Mouse (Mus musculus): ENCODE measurements at regions not wholly inside any gene's neighbourhood (a gene's known extent, or its start where the extent isn't known, plus 50 kb on each side); places are given as distances from the start of the nearest gene placed in this dataset.

DNA sequence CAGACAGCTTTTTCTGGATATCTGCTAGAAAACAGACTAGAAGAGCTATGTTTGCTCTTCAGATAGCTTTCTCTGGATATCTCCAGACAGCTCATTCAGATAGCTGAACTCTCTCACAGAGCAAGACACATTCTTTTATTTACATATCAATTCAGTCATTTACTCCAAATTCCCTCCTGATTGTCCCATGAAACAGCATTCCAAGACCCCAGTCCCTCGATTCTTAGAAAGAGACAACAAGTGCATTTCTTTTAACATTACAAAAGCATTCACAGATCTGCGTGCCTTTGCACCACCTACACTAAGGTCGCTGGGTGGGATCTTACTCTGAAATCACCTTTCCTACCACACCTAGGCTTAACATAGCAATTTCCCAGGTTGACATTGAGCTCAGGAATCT, 1039.5 kb upstream of the Ddx18 start:
- no peak for DNase-seq (ENCODE audit: low read depth, low spot score)

DNA sequence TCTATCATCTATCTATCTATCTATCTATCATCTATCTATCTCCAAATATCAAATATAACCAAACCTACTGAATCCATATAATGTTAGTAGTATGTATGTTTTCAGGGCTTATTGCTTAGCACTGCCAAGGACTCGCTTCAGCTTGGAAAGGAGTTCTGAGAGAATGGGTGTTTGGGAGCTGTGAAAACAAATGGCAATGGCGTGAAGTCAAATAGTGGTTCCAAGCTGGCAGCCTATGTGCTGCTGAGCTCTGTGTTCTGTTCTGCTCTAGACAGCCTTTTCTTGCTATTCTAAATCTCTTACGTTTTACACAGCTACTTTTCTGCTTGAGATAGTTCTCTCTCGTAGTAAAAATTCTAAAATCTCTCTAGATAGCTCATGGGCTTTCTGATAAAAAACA, 1008.2 kb upstream of the Ddx18 start:
- DNase-seq (ENCODE audit: low read depth, low spot score) = no peak

DNA sequence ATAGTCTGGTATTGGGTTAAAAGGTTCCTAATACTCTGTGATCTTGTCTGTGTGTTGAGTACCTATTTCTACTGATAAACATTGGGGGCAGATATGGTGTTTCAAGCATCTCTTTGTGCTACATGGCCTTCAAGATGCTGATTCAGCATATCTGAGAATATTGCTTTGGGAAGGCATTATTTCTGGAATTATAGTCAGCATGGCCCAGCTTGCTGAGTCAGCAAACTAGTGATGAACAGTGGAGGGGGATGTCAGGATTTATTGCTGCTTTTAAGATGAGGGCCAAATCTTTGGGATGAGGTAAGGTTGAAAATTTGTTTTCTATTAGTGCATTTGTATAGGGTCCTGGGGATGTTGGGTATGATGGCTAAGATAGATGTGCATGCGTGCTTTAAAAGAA, 983.8 kb upstream of the Ddx18 start:
- no peak for DNase-seq (ENCODE audit: low read depth, low spot score)

- no peak for DNase-seq (ENCODE audit: low read depth, low spot score)
These were observed 941.8 kb upstream of the Ddx18 start for GRCm38 (mm10) chr1:122509580-122509979.

DNA sequence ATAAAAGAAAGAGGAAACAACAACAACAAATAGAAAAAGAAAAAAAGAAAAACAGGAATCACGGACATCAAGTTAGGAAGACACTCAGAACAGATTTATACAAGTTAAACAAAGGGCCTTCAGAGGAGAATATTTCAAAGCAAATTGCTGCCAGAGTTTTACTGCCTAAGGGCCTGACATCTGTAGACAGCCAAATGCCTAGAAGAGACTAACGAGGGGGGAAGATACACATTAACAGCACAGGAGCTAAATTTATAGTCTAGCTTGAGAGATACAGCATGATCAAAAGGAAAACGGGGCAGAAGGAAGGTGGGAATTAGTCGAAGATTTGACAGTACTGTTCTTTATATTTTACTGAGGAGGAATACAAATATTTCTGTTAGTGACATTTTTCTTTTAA, 933.9 kb upstream of the Ddx18 start:
- DNase-seq (ENCODE audit: low read depth, low spot score) = no peak

- DNase-seq (ENCODE audit: low read depth, low spot score) = no peak
These were observed 910.2 kb upstream of the Ddx18 start for GRCm38 (mm10) chr1:122478003-122478402.

GRCm38 (mm10) chr1:122463931-122464330, 896.1 kb upstream of the Ddx18 start:
- no peak for DNase-seq (ENCODE audit: low read depth, low spot score)

GRCm38 (mm10) chr1:122459056-122459455, 891.3 kb upstream of the Ddx18 start:
- no peak for DNase-seq (ENCODE audit: low read depth, low spot score)

- DNase-seq (ENCODE audit: low read depth, low spot score) = no peak
These were observed 887.1 kb upstream of the Ddx18 start for GRCm38 (mm10) chr1:122454881-122455280.

DNA sequence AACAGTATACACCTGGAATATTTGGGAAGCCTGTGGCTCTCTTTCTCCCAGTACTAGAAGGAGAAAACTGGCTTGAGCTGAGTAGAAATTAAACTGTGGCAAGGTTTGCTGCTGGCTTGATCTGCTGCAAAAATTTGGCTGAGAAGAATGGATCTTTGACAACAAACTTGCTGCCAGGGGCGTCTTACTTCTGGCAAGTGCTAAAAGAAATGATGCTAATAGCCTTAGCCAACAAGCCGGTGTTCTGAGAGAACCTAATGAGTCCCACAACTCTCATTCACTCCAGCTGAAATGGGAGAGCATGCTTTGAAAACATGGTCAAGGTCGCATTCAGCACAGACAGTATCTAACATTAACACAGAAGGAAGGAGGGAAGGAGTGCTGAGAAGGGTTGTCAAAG, 885.8 kb upstream of the Ddx18 start:
- no peak for DNase-seq (ENCODE audit: low read depth, low spot score)

GRCm38 (mm10) chr1:122439358-122439757, 871.6 kb upstream of the Ddx18 start:
- no peak for DNase-seq (ENCODE audit: low read depth, low spot score)

- no peak for DNase-seq (ENCODE audit: low read depth, low spot score)
These were observed 855.7 kb upstream of the Ddx18 start for GRCm38 (mm10) chr1:122423503-122423902.

- no peak for DNase-seq (ENCODE audit: low read depth, low spot score)
These were observed 828.6 kb upstream of the Ddx18 start for GRCm38 (mm10) chr1:122396342-122396741.

- DNase-seq (ENCODE audit: low read depth, low spot score) = no peak
These were observed 826.0 kb upstream of the Ddx18 start for GRCm38 (mm10) chr1:122393660-122394355.

DNA sequence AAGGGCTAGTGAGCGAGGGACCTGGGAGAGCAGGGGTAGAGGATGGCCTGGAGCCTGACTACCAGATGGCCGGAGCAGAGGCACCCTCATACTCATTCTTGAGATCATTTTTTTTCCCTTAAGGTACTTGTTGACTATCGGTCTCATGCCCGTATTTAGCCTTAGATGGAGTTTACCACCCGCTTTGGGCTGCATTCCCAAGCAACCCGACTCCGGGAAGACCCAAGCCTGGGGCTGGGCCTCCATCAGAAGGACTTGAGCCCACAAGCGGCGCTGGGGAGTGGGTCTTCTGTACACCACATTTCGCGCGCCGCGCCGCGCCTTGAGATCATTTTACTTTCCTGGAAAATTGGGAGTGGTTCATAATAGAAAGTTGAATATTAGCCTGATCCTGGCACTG, 789.2 kb upstream of the Ddx18 start:
- peak; percentile 98 for DNase-seq (ENCODE audit: low read depth, low spot score)

DNA sequence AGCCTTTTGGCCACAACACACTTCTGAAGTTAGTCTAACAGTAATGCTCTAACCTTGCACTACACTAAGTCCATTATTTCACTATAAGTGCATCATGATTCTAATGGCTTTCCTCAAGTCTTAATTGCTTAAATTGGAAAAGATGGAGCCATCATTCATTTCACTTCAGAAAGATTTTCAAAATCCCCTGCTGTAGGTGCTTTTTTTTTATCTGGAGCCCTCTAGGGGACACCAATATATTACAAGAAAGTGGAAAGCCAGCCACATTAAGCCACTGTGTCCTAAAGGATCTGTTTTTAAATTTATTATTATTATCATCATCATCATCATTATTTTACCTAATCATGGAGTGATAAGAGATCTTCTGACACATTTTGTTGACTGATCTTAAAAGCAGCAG, 783.7 kb upstream of the Ddx18 start:
- DNase-seq (ENCODE audit: low read depth, low spot score) = no peak

DNA sequence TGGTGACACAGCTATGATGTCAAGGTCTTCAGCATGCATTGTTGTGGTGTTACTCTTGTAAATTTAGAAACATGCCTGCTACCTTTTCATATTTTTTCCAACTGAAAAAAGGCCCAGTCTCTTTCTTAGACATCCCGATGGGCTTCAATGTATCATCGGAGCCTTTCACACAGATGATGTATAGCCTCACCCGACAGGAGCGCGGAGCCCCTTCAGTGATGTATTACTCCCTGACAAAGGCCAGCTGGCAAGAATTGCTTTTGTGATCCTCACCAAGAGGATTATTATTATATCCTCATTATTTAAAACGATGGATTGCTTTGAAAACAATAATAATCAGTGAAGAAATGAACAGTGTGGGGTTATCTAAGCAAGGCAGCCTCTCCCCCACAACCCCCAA, 765.5 kb upstream of the Ddx18 start:
- no peak for DNase-seq (ENCODE audit: low read depth, low spot score)

GRCm38 (mm10) chr1:122328276-122328675, 760.5 kb upstream of the Ddx18 start:
- no peak for DNase-seq (ENCODE audit: low read depth, low spot score)

Data from c-Kit-negative CD71-positive TER-119-positive erythroid progenitor cells, embryonic 14.5 days (primary cell).